Mouse (Mus musculus): Measurements from ENCODE around the gene Mybpc3.
A peak's percentile ranks its signal among the peaks of the same experiment; 100 is the strongest.

The Mybpc3 gene

DNA sequence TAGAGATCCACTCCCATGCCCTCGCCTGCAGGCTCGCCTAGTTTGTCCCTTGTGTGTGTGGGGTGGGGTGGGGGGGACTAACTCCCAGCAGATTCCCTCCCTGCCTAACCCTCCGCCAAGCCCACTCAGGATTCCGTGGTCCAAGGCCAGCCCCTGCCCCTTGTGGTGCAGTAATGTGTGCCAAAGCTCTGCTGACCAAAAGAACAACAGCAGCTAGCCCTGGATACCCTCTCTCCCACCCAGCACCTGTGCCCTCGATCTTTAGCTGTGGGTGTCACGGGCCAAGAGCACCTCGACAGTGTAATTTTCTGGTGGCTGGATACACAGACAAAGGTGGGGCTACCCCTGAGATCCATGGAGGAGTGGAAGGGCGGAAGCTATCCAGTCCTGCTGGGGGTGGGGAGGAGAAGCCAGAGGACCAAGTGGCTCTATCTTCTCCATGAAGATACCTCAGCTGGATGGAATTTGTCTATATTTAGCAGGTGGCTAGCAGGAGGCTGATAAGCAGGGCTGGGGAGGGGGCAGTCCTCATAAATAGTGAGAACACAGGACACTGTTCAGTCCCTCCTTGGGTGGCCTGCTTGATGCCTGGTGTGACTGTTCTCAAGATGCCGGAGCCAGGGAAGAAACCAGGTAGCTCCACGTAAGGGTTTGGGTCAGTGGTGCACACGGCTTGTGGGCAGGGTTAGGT lies at the start of gene Mybpc3:
TSS of gene Mybpc3 (plus strand) at position 560 of the 691 bp plus-strand sequence.
- DNase-seq (ENCODE audit: extremely low spot score, low spot score): no peak

DNA sequence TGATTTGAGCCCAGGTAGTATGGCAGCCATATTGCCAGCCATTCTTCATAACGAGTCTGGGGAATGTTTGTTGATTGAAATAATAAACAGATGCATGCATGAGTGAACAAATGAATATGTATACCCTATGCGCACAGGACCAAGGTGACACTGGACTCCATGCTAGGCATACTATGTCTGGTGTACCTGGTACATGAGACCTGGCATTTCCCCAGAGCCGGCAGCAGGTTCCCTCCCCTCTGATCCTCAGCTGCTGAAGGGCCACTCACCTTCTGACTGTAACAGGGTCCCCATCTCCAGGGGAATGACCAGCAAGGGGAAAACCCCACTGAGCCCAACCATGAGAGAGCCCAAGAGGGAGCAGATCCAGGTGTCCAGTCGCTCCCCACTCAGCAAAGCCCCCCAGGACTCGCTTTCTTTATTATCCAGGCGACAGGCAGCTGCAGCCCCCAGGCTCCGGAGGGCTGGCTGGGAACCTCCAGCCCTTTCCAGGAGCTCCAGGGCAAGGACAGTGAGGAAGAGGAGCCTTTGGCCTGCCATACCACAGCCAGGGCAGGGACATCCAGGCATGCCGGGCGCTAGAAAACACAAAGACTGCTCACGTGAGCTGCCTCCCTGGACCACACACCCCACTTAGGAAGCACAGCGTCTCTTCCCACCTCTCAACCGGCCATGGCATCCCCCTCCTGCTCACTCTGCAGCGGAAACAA lies 49.6 kb upstream of the Mybpc3 start:
- DNase-seq (ENCODE audit: extremely low spot score, low spot score): no peak

DNA sequence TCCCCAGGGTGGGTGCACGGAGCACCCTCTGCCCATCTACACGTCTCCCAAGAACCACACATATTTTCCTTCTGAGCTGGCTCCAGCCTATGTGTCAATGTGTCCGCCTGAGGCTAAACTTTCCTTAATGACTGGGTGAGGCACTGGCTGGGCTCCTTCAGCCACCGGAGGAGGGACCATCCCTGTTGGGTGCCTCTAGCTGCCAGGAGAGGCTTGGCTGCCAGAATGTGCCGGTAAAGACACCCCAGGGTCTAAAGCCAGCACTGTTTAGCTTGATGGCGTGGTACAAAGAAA lies 49.1 kb upstream of the Mybpc3 start:
- no peak for DNase-seq (ENCODE audit: extremely low spot score, low spot score)

DNA sequence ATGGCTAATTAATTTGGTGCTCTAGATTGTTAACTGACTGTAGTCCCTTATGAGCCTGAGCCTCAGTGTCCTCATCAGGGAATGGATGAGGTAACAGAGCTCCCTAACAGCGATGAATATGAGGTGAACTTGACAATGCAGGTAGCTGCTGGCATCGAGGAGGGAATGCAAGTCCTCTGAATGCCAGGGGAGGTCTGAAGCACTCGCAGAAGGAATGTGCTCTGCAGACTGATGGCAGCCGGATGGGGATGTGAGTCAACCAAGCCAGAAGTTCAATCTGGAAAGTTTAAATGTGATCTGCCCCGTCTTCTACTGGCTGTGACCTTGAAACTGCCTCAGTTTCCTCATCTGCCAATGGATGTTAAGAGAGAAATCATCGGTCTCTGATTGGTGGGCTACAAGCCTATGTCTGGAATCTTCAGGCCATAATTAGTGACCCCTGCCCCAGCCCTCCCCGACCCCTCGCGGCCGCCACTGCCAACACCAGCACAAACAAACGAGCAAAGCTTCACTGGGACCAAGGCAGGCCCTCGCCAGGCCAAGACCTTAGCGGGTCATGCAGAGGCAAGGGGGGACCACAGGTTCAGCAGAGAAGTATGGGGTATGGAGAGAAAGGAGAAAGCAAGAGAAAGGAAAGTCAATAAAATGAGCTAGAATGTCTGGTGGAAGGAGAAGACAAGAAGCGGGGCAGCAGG lies 48.5 kb upstream of the Mybpc3 start:
- DNase-seq (ENCODE audit: extremely low spot score, low spot score): no peak

DNA sequence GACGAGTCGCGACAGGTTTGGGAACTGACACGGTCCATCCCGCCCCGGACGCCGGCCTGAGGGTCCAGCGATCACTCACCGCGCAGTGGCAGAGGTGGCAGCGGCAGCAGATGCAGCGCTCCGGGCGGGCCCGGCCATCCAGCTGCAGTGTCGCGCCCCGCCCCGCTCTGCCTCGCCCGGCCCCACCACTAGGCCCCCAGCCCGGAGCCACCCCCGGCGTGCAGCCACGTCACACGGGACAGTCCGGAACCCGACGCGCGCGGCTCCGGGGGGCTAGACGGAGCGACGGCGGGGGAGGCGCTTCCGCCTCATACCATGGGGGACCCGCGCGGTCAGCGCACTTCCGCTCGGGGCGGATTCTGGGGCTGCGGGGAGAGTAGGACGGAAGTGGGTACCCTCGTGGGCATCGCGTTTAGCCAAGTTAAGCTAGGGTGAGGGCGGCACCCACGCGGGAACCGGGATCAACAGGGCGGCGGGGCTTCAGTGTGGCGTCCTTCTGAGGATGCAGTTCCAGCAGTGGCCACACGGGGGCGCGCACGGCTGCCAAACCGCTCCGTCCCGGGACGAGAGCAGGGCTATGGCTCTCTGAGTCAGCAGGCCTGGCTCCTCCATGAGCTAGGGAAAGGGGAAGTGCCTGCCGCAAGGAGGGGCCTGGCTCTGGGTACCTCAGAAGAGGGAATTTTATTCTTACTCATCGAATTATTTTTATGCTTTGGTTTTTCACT lies 47.7 kb upstream of the Mybpc3 start, which contains the start of gene Slc39a13:
TSS of gene Slc39a13 (minus strand) at position 342 of the 725 bp plus-strand sequence.
- peak; percentile 96 for DNase-seq (ENCODE audit: extremely low spot score, low spot score)

DNA sequence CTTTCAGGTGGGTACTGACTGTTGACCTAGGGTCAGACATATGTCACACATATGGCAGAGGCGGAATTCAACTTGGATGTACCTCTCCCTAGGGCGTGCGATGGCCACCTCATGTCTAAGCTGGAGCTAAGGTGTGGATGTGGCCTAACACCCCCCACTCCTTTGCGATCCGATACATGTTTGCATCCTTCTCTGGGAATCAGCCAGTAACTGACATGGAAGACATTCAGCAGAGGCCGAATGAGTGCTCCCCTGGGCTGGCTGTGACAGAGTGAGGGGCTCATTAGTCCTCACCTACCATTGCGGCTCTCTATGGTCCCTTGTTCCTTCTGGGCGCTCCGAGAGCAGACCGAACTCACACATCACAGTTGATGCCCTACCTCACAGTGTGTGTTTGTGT lies 46.9 kb upstream of the Mybpc3 start:
- no peak for DNase-seq (ENCODE audit: extremely low spot score, low spot score)

DNA sequence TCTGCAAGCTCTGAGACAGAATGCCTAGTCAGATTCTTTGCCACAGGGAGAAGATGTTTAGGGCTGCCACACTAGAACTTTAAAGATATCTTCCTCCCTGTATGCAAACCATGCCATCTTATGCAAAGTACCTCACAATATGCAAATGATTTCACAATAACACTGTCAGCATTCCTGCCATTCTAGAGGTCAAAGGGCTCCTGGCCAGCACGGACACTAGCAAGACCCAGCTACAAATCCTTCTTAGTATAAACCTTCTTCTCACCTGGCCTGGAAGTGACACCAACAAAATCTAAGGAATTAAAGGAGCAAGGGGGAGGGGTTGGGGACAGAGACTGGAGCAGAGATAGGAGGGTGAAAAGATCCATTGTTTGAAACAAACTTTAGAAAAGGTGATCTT lies 45.9 kb upstream of the Mybpc3 start:
- no peak for DNase-seq (ENCODE audit: extremely low spot score, low spot score)

DNA sequence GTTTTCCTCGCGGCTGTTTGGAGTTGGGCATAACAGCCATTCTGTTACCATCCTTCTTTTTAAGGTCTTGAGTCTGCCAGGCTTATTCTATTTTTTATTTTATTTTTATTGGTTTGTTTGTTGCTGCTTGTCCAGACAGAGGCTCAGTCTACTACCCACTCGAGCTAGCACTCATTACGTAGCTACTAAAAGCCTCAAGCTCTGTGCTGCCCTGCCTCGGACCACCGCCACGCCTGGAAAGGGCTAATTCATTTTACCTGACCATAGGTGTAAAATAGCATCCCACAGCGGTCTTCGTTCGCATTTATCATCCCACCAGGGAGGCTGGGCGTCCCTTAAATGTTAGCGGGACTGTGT lies 40.0 kb upstream of the Mybpc3 start:
- DNase-seq (ENCODE audit: extremely low spot score, low spot score): no peak

DNA sequence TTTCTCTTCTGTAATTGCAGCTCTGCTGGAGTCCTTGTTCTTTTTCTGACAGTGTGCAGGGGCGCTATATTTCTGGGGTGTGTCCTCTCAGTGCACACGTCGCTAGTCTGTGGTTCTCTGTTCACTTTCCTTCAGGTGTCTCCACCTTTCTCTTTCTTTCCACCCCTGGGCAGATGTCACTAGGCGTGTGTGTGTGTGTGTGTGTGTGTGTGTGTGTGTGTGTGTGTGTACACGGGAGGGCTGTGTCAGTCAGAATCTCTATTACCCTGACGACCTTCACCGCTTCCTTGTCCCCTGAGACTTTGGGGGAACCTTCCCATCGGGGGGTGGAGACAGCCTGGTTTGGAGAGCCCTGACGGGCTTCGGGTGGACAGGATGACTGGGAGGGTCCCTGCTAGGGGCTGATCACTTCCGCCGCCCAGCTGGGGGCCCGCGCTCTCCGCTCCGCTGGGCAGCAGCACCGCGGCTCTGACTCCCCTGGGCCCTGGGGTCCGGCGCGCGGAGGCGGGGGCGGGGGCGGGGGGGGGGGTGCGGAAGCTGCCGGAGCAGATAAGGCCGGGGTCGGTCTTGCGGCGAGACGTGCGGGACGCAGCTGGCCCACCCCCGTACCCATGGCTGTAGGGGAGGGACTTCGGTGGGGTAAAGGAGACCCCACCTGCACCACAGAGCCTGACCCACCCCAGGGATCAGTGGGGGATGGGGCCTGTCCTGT lies 39.5 kb upstream of the Mybpc3 start:
- peak; percentile 51 for DNase-seq (ENCODE audit: extremely low spot score, low spot score)

DNA sequence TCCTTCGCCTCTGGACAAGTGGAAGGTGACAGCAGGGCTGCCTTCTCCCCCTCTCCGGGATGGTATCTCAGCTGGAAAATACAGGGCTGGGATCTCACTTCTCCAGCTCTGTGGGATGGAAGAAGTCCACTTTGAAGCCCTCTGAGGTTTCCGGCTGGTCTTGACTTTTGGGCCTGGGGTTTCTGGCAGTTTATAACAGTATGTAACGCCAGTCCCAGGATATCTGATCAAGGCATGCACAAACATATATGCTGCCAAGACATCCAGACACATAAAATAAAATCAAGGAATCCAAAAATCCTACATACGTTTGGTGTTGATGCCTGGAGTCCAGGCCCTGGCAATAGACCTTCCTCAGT lies 38.9 kb upstream of the Mybpc3 start:
- no peak for DNase-seq (ENCODE audit: extremely low spot score, low spot score)

DNA sequence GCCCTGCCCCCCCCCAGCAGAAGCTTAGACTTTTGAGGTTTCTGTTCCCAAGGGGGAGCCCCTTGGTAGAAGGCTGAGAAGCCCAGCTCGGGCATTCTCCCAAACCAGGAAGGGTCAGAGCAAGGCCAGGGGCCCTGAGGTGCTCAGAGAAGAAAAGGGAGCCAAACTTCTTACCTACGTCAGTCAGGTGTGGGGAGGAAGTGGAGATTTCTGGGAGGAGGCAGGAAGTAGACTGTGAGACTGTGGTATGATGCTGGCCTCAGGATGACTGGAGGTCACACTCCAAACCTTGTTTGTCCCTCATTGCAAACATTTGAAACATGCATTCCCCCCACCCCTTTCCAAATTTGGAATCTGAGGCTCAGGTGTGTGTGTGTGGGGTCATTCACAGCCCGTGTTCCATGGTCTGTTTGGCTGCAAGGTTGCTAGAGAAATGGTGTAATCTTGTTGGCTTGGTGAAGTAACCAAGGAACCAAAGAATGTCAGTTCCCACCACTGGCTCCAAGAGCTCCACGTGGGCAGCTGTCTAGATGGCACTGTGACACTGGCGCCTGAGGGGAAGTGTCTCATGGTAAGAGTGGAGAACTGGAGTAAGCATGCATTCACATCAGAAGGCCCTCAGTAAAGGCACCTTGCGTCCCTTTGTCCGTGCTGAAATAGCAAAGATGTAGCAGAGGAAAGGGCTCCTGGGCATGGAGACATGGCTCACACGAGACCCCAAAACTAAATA lies 37.0 kb upstream of the Mybpc3 start:
- DNase-seq (ENCODE audit: extremely low spot score, low spot score): no peak

DNA sequence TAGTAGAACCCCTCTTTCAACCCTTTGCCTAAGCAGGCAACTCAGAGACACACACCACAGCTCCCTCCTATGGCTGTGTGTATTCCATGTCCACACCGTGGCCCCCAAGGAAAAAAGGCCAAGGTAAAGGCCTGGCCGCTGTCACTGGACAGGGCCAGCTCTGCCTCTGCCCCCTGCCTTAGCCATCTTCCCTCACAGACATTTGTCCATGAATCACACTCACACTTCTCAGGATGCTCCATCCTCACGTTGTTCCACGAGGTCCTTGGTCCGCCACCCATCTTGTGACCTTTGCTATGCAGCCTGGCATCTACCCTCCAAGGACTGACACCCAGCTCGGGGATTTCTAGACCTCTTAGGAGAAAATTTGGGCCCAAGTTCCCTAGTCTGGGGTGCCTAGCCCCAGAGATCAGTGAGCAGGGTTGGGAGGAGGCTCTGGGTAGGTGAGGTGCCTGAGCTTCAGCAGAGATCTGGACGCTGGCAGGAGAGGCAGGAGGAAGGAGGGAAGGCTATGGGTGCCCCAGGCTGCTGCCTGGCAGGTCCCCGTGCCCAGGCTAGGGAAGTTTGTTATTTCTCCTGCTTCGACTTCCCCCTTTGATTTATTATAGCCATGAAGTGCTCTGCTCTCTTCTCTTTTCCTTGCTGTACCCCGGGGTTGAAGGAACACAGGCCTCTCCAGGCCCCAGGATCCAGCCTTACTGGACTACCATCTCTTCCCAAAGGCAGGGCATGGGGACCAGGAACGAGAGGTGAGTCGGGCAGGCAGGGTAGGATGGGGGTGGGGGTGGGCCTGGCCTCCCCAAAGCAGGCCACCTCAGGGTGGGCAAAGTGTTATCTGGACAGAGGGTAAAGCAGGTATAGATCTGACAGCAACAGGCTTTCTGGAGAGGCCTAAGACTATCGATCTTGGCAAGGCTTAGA lies 35.9 kb upstream of the Mybpc3 start, which contains the start of gene Spi1:
TSS of gene Spi1 (plus strand) at position 616 of the 921 bp plus-strand sequence.
- no peak for DNase-seq (ENCODE audit: extremely low spot score, low spot score)

DNA sequence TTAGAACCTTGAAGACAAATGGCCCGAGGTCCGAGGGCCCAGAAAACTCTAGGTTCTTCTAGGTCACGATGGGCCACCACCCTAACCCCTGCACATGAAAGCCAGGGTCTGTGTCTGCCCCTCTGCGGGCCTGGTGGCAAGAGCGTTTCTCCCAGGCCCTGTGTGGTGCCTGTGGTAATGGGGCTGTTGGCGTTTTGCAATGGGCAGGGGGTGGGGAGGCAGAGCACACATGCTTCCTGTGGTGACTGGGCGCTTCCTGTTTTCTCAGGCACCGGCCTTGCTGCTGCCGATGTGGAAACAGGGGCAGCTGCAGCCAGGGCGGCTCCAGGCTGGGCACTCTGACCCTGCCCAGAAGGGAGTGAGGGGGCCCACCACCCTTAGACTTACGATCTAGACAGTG lies 35.1 kb upstream of the Mybpc3 start:
- no peak for DNase-seq (ENCODE audit: extremely low spot score, low spot score)

DNA sequence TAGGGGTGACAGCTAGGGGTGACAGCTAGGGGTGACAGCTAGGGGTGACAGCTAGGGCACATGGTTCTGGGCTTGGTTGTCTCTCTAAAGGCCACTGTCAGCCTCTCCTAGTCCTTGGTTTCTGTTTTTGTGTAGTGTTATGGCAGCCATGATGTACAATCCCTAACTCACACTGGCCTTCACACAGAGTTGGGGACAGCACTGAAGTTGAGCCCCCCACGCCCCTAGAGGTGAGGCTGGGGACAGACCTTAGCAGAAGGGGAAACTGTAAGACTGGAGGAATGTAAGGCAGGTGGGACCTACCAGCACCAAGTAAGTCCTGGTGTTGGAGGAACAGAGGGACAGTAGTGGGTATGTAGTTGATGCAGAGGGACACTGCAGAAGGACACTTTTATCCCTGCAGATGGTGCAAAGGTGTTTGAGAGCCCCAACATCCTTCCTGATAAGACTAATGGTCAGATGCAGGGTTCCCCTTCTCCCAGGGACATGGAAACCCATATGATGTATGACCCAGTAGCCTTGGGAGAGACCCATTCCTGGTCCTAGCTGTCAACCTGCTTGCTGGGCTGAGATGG lies 34.5 kb upstream of the Mybpc3 start:
- DNase-seq (ENCODE audit: extremely low spot score, low spot score): no peak

DNA sequence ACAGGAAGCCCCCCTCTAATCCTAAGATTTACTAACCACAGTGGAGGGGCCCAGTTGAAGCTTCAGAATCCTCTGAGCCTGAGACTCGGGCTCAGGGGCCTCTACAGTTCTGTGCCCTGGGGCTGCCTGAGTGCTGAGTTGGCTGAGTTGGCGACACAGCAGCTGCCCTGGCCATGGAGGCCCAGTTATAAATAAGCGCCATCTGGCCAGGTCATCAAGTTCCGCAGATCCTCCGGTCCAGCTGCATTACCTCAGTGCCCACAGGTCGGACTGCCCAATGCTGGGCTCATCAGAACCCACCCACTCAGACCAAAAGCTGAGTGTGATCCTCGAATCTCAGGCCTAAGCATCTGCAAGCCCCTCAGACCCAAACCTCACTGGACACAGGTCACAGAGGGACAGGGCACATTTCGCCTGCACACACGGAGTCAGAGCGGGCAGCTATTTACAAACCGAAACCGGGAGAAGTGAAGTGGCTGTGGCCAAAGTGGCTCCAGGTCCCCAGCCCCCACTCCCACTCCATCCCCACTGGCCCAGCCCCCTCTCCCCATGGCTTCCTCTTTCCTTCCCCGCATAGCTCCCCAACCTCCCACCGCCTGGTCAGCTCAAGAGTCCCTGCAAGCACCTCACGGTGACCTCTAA lies 33.6 kb upstream of the Mybpc3 start:
- DNase-seq (ENCODE audit: extremely low spot score, low spot score): no peak

DNA sequence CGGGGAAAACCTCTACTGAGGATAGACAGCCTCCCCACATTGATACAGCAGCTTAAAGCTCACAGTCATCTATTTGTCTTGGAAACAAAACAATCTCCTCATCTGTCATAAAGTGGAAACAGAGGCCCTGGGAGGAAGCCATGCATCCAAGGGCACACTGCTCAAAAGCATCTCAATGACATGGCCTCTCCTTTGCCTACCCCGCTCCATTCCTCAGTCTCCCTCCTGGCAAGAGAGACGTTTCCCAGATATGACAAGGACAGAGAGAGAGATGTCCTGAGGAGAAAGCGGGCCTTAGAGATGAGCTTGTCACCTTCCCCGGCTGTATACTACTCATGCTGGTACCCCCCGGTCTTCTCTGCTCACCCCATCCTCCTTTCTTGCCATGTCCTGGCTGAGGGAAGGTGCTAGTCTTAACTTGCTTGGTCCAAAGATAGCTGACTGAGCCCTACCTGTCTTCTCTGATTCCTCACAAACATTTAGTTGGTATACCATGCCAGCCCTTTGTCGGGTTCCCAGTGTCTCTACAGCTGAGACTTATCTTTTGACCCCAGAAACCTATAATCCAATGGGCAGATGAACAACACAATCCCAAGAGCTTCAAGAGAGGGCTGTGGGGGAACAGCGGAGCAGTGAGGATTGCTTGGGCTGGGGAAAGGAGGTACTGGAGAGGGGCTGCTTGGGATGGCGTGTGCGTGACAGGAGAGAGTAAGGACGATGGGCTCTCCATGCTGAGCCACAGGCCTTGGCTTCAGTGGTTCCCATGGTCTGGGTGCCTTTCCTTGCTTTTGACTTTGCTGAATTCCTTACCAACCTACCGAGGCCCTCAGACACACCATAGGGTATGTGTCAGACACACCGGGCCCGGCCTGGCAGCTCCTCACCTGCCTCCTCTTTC lies 32.2 kb upstream of the Mybpc3 start:
- DNase-seq (ENCODE audit: extremely low spot score, low spot score): no peak

DNA sequence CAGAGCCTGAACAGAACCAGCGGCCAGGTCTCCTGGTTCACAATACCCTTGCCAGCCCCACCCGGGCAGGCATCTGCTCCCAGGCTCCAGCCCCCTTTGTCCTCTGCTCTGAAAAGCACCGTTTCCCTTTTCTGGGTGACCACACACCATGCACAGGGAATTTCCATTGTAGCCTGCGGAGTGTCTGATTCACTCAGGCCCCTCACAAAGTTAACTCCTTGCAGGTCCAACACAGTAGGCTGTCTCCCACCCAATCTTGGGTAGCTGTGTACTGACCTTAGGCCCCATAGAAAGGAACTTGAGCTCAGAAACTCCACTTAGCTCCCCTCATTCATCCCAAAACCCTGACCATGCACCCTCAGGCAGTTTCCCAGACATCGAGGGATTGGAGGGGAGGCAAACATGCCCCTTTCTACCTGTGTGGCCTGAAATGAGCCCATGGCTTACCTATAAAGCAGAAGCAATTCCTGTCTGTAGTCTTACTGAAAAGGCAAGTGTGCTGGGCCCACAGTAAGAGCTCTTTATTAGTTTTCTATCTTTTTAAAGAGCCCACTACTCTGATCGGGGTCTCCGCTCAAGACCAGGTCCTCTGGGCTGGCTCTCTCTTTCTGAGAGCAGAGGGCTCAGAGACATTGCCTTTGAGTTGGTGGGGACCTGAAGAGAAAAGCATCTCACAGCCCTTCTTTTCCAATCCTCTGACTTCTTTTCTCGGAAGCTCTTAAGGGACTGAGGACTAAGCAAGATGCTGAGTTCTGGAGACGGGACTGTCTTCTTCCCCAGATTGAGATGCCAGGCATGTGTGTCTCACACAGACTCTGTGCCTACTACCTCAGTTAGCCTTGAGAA lies 31.3 kb upstream of the Mybpc3 start:
- DNase-seq (ENCODE audit: extremely low spot score, low spot score): no peak

Measured in neural tube, embryonic 10.5 days (tissue).